Mouse (Mus musculus) ES-Bruce4 (cell line): Measurements from ENCODE around the gene Cpsf6.

Source experiments
- CTCF ChIP-seq: IDR thresholded peaks from one replicate; pipeline ENCODE4 v1.8.1; 2011; ENCODE audit warnings: low read depth, low read length
- POLR2A ChIP-seq: IDR thresholded peaks from one replicate; pipeline ENCODE4 v1.8.1; 2011; ENCODE audit warnings: low read length; ENCODE audit not compliant: insufficient read depth

DNA sequence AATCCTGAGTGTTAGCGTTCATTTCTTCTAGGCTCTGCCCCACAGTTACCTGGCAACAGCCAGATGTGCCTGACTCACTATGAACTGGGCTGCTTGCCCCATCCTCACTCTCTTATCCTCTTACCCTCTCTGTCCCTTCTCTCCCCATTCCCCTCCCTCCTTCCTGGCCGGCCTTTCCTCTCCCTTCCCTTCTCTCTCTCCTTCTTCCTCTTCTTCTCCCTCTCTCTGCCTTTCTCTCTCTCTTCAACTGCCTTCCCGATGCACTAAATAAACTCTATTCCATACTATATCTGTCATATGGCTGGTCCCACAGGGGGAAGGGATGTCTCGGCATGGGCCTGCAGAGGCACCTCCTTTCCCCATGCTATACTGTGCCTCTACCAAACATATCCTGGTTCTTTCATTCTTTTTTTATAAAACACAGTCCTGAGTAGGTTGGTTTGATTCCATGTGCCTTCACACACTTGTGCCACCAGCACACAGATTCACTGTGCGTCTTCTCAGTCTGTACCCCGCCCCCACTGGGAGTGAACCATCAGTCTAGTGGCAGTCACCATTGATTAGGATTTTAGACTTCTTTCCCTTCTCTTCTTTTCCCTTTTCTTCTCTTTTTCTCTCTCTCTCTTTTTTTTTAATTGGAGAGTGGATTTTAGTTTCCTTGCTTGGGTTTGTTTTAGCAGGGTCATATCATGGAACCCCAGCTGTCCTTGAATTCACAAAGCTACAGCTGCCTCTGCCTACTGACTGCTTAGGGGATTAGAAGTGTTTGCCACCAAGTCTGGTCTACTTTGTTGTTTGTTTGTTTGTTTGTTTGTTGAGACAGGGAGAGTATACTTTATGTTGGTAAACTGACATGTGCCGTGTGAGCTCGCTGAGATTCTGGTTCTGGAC, 27.3 kb upstream of the Cpsf6 start:
- TF ChIP-seq CTCF (no peak), POLR2A (no peak)
